Comparison of ENCODE assay signal across 10 mouse cellular contexts in the genomic region with DNA sequence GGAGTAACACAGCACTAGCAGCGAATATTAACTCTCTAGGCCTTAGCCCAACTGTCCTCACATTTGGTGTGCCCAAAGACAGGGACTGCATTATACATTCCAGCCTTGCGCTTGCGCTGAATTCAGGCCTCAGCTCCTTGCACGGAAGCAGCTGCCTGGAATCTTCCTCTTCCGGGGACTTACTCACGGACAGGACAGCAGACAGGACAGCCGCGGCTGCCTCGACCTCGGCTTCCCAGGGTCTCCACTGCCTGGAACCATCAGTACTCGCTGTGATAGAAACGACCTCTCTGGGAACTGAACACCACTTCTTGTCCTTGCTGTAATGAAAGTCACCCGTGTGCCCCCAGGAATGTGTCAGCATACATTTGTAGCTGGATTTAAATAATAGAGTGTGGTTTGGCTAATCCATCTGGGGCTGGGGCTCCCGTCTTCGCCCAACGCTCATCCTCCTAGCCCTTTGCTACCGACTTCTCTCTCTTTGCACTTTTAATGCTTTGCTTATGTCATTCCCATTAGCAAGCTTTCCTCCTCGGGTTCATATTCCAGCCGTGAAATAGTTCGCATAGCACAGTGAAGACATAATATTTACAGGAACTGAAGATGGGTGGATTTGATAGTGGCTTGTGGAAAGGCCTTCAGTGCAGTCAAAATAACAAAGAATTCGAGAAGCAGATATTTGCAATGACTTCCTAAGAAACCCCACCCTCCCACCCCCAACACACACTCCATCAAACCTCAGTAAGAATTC. TPM values are rescaled to one million over a fixed set of nuclear protein-coding genes. Genes with fewer than 3 reads are reported as not detected.
A peak's percentile ranks its signal among the peaks of the same experiment; 100 is the strongest.
DNase-seq lines count a peak whose midpoint lies in the region; ATAC-seq and TF ChIP-seq lines count a peak whose summit lies in the region.
"Had no signal": no experiment of that assay in that cellular context is flagged by ENCODE, and none has a peak within 500 bp of the region (broad histone marks: within the 10 kb centered on the region; RNA-seq: fewer than 3 reads in every experiment).

No protein-coding gene starts in this region.

- H3ac ChIP-seq in myocyte (ENCODE audit: control insufficient read depth, insufficient read length): no peak overlapping the region

- 46% methylated on average over 21 of the region's 21 CpGs for WGBS in heart, embryonic 12.5 days
- 27% methylated on average over 21 of the region's 21 CpGs for WGBS in lung, adult 2 months
- WGBS in embryonic facial prominence, embryonic 15.5 days: 33% methylated on average over 21 of the region's 21 CpGs

- no peak for ATAC-seq in heart, embryonic 12.5 days (ENCODE audit: insufficient number of reproducible peaks, low FRiP score)
- no peak for ATAC-seq in embryonic facial prominence, embryonic 15.5 days (ENCODE audit: insufficient number of reproducible peaks, low FRiP score, low TSS enrichment, low read depth)
- ATAC-seq: hindbrain, postnatal 0 days had no signal

- H3K4me3 ChIP-seq in heart, embryonic 12.5 days: no peak overlapping the region
- H3K4me3 ChIP-seq in lung, adult 2 months (replicated peaks; ENCODE audit: extremely low read depth, low read depth, low read length): peak overlapping the region; percentile 11
- H3K4me3 ChIP-seq in embryonic facial prominence, embryonic 15.5 days (replicated peaks): peak overlapping the region; percentile 16; the same call in 1 of the 2 replicates
- H3K4me3 ChIP-seq in myocyte: no peak overlapping the region

- peak; percentile 72; the same call in 1 of the 2 replicates for TF ChIP-seq POLR2A in lung, adult 2 months (IDR thresholded peaks at IDR 0.05; ENCODE audit: borderline replicate concordance, extremely low read depth, low read depth, low read length)
- peak; percentile 36 for TF ChIP-seq POLR2A in myocyte (IDR thresholded peaks at IDR 0.05; ENCODE audit: insufficient read length, low read depth)

- no peaks in the 10 kb centered on the region for H3K9me3 ChIP-seq in heart, embryonic 12.5 days (replicated peaks)
- no peaks in the 10 kb centered on the region for H3K9me3 ChIP-seq in embryonic facial prominence, embryonic 15.5 days (replicated peaks)

- peaks cover 43% of the 10 kb centered on the region for H3K4me1 ChIP-seq in heart, embryonic 12.5 days (replicated peaks)
- peaks cover 16% of the 10 kb centered on the region for H3K4me1 ChIP-seq in lung, adult 2 months (ENCODE audit: control insufficient read depth, insufficient read depth, low read length)
- peaks cover 30% of the 10 kb centered on the region for H3K4me1 ChIP-seq in embryonic facial prominence, embryonic 15.5 days

- H3K79me2 ChIP-seq in myocyte (ENCODE audit: control insufficient read depth, insufficient read depth): no peaks in the 10 kb centered on the region

- intact Hi-C loops in heart, postnatal 25 days (cut with DNase I): no loop called here

- no peak for DNase-seq in heart, postnatal 25 days (ENCODE audit: low spot score)
- DNase-seq in lung, adult 2 months: no peak
- DNase-seq in lung, postnatal 25 days (ENCODE audit: low spot score): no peak
- DNase-seq in left cerebral cortex, adult 18-20 months (ENCODE audit: low spot score in 2 of 2): no peak
- no peak for DNase-seq in testis, postnatal 14 days (ENCODE audit: low spot score)
- DNase-seq: embryo, embryonic 11 days had no signal

- no peak for TF ChIP-seq CTCF in lung, adult 2 months (IDR thresholded peaks at IDR 0.05; ENCODE audit: insufficient read depth, low read length)

- H3K9ac ChIP-seq in heart, embryonic 12.5 days: peak overlapping the region; percentile 19; the same call in 1 of the 2 replicates
- H3K9ac ChIP-seq in embryonic facial prominence, embryonic 15.5 days: no peak overlapping the region

- no peaks in the 10 kb centered on the region for H3K36me3 ChIP-seq in heart, embryonic 12.5 days
- H3K36me3 ChIP-seq in embryonic facial prominence, embryonic 15.5 days: no peaks in the 10 kb centered on the region
- no peaks in the 10 kb centered on the region for H3K36me3 ChIP-seq in myocyte (ENCODE audit: control insufficient read depth, insufficient read depth)

- H3K4me2 ChIP-seq in heart, embryonic 12.5 days: peak overlapping the region; percentile 32; the same call in 1 of the 2 replicates
- H3K4me2 ChIP-seq in embryonic facial prominence, embryonic 15.5 days (replicated peaks): peak overlapping the region; percentile 19; the same call in 1 of the 2 replicates
- H3K4me2 ChIP-seq in myocyte (ENCODE audit: low read depth): peak overlapping the region; percentile 66

- H3K27me3 ChIP-seq in heart, embryonic 12.5 days (replicated peaks): no peaks in the 10 kb centered on the region
- H3K27me3 ChIP-seq in embryonic facial prominence, embryonic 15.5 days: no peaks in the 10 kb centered on the region
- no peaks in the 10 kb centered on the region for H3K27me3 ChIP-seq in myocyte (ENCODE audit: control insufficient read depth, insufficient read depth, insufficient read length)

- H3K27ac ChIP-seq in heart, embryonic 12.5 days (ENCODE audit: poor library complexity, severe bottlenecking): no peak overlapping the region
- H3K27ac ChIP-seq in embryonic facial prominence, embryonic 15.5 days (replicated peaks): peak overlapping the region; percentile 44
- H3K27ac ChIP-seq: hindbrain, postnatal 0 days had no signal

TF ChIP-seq in myocyte, 11 proteins besides CTCF, POLR2A, EP300 and RAD21:
- TF ChIP-seq MYOG (IDR thresholded peaks at IDR 0.05; ENCODE audit: control insufficient read depth in 1 of 3, insufficient read depth in 1 of 3, insufficient read length in 2 of 3, low read depth in 2 of 3) (no peak), MYOD1 (IDR thresholded peaks at IDR 0.05; ENCODE audit: control insufficient read depth in 1 of 3, insufficient read length in 2 of 3, low read depth in 2 of 3) (peak in 1 of 3 experiments; percentile 2)
TF ChIP-seq in myocyte: peak in this region for 1.

RNA-seq across cellular contexts. Expression of gene Fos, which starts 11.6 kb away (rescaled TPM):
- 5.9 and 8.1 TPM in 2 replicates for polyA plus RNA-seq in heart, embryonic 12.5 days (2016; fragmentation: Nextera tagmentation; extraction: Ambion mirVana)
- 1 to 10 TPM; 3.4 to 3.9 TPM for total RNA-seq in heart, postnatal 25 days (2021)
- polyA plus RNA-seq in lung, adult 2 months (2012; rRNA removed): 37.8 and 55.0 TPM in 2 replicates
- 22.7 and 23.9 TPM in 2 replicates for polyA plus RNA-seq in embryonic facial prominence, embryonic 15.5 days (2015; fragmentation: Nextera tagmentation; extraction: Ambion mirVana)
- 3.1 TPM for polyA plus RNA-seq in myocyte (2012; fragmentation: generic; extraction: Trizol)
- 10 to 100 TPM; 65.4 to 77.2 TPM for total RNA-seq in left cerebral cortex, adult 18-20 months (2021)

Comparison
In these comparisons a context has a peak if more than half of its experiments do, and no peak if none do; other contexts are left out.
1. H3K4me3 ChIP-seq: peak in lung, adult 2 months (single experiment) and embryonic facial prominence, embryonic 15.5 days (single experiment); none in heart, embryonic 12.5 days (single experiment) and myocyte (single experiment).
2. Peak in every context shown above with its lines, with median percentiles within 50 percentile points of each other: H3K4me2 ChIP-seq.